Mouse (Mus musculus) liver, adult 2 months (tissue): ENCODE results near the gene Vmn1r53.

Experiments used
- CTCF ChIP-seq: fragments of 200-500 bp; IDR thresholded peaks from 2 replicates; pipeline ENCODE4 v1.5.1; 2011; ENCODE audit warnings: low read depth, low read length, control low read depth
- POLR2A ChIP-seq: fragments of 200-500 bp; IDR thresholded peaks from 2 replicates; pipeline ENCODE4 v1.6.1; 2011; ENCODE audit warnings: low read length, control low read depth; ENCODE audit not compliant: insufficient read depth; ENCODE audit errors: extremely low read depth

GRCm38 (mm10) chr6:90232681-90233080 is 8.4 kb upstream of the Vmn1r53 start:
- TF ChIP-seq CTCF (no peak), POLR2A (no peak)
